Mouse (Mus musculus): ENCODE results near the gene Cxcr5. TPM values are rescaled to one million over a fixed set of nuclear protein-coding genes. Genes with fewer than 3 reads are reported as not detected.

The Cxcr5 gene
- polyA plus RNA-seq, 1 experiment from 2014 or later: 0.09 TPM

Other genes starting within 250 kb of the Cxcr5 start
- gene C2cd2l, start 241.6 kb downstream of the Cxcr5 start, polyA plus RNA-seq (2015; fragmentation: Nextera tagmentation; extraction: Ambion mirVana): 6.8 and 7.8 TPM in 2 replicates
- gene Dpagt1, start 235.9 kb downstream of the Cxcr5 start, polyA plus RNA-seq (2015; fragmentation: Nextera tagmentation; extraction: Ambion mirVana): 40.2 and 40.5 TPM in 2 replicates
- 382 and 390 TPM in 2 replicates for gene H2afx, start 227.2 kb downstream of the Cxcr5 start, polyA plus RNA-seq (2015; fragmentation: Nextera tagmentation; extraction: Ambion mirVana)
- gene Hmbs, start 217.6 kb downstream of the Cxcr5 start, polyA plus RNA-seq (2015; fragmentation: Nextera tagmentation; extraction: Ambion mirVana): 111 and 116 TPM in 2 replicates
- gene Vps11, start 200.2 kb downstream of the Cxcr5 start, polyA plus RNA-seq (2015; fragmentation: Nextera tagmentation; extraction: Ambion mirVana): 27.8 and 28.9 TPM in 2 replicates
- 30.9 and 36.8 TPM in 2 replicates for gene Hyou1, start 182.4 kb downstream of the Cxcr5 start, polyA plus RNA-seq (2015; fragmentation: Nextera tagmentation; extraction: Ambion mirVana)
- 11.1 and 11.5 TPM in 2 replicates for gene Slc37a4, start 165.0 kb downstream of the Cxcr5 start, polyA plus RNA-seq (2015; fragmentation: Nextera tagmentation; extraction: Ambion mirVana)
- gene Rps25, start 154.7 kb downstream of the Cxcr5 start, polyA plus RNA-seq (2015; fragmentation: Nextera tagmentation; extraction: Ambion mirVana): 1,961 and 2,001 TPM in 2 replicates
- 160 and 165 TPM in 2 replicates for gene Trappc4, start 154.3 kb downstream of the Cxcr5 start, polyA plus RNA-seq (2015; fragmentation: Nextera tagmentation; extraction: Ambion mirVana)
- 32.2 and 35.5 TPM in 2 replicates for gene Ccdc84, start 143.3 kb downstream of the Cxcr5 start, polyA plus RNA-seq (2015; fragmentation: Nextera tagmentation; extraction: Ambion mirVana)
- not detected in 2 replicates for gene Foxr1, start 120.7 kb downstream of the Cxcr5 start, polyA plus RNA-seq (2015; fragmentation: Nextera tagmentation; extraction: Ambion mirVana)
- 0.31 and 0.36 TPM in 2 replicates for gene Upk2, start 106.9 kb downstream of the Cxcr5 start, polyA plus RNA-seq (2015; fragmentation: Nextera tagmentation; extraction: Ambion mirVana)
- gene Bcl9l, start 79.1 kb downstream of the Cxcr5 start, polyA plus RNA-seq (2015; fragmentation: Nextera tagmentation; extraction: Ambion mirVana): 14.5 and 15.0 TPM in 2 replicates
- gene Ddx6, start 43.0 kb upstream of the Cxcr5 start, polyA plus RNA-seq (2015; fragmentation: Nextera tagmentation; extraction: Ambion mirVana): 25.8 and 26.0 TPM in 2 replicates
- gene Treh, start 111.4 kb upstream of the Cxcr5 start, polyA plus RNA-seq (2015; fragmentation: Nextera tagmentation; extraction: Ambion mirVana): not detected in 2 replicates
- 45.3 and 46.1 TPM in 2 replicates for gene Phldb1, start 173.3 kb upstream of the Cxcr5 start, polyA plus RNA-seq (2015; fragmentation: Nextera tagmentation; extraction: Ambion mirVana)
- 207 and 225 TPM in 2 replicates for gene Arcn1, start 206.0 kb upstream of the Cxcr5 start, polyA plus RNA-seq (2015; fragmentation: Nextera tagmentation; extraction: Ambion mirVana)
- gene Ift46, start 206.0 kb upstream of the Cxcr5 start, polyA plus RNA-seq (2015; fragmentation: Nextera tagmentation; extraction: Ambion mirVana): 146 and 152 TPM in 2 replicates
- gene Tmem25, start 237.4 kb upstream of the Cxcr5 start, polyA plus RNA-seq (2015; fragmentation: Nextera tagmentation; extraction: Ambion mirVana): 4.9 and 5.1 TPM in 2 replicates
- 0.47 TPM in 1 of 2 replicates, not detected in the other for gene Ttc36, start 241.2 kb upstream of the Cxcr5 start, polyA plus RNA-seq (2015; fragmentation: Nextera tagmentation; extraction: Ambion mirVana)